Mouse (Mus musculus): ENCODE results near the gene Tapt1. TPM values are rescaled to one million over a fixed set of nuclear protein-coding genes. Genes with fewer than 3 reads are reported as not detected.

Gene Tapt1
- total and polyA plus RNA-seq, 3 experiments: 20.1 to 58.3 (median 52.8) TPM

GRCm38 (mm10) chr5:44250211-44250955 lies 24.0 kb upstream of the Tapt1 start:
- H3K4me3 ChIP-seq (ENCODE audit: low read depth, low read length): no peak overlapping the region
- H3K27me3 ChIP-seq (ENCODE audit: insufficient read depth, low read length): peaks cover 12% of the 10 kb centered on the region
- peaks cover 6% of the 10 kb centered on the region for H3K4me1 ChIP-seq (ENCODE audit: insufficient read depth, low read depth, low read length)
- no peak for DNase-seq (ENCODE audit: low spot score)
- ATAC-seq (ENCODE audit: extremely low read depth, insufficient number of reproducible peaks, low FRiP score, poor library complexity, severe bottlenecking): no peak
- TF ChIP-seq GATA2 (IDR thresholded peaks at IDR 0.05; ENCODE audit: borderline replicate concordance, low read depth, low read length) (no peak), CTCF (IDR thresholded peaks at IDR 0.05; ENCODE audit: low read depth, low read length) (no peak), POLR2AphosphoS5 (IDR thresholded peaks at IDR 0.05; ENCODE audit: insufficient replicate concordance, low read depth, low read length) (no peak), GATA1 (IDR thresholded peaks at IDR 0.05; ENCODE audit: borderline replicate concordance, low read length) (no peak), TAL1 (conservative IDR thresholded peaks at IDR 0.05; ENCODE audit: low read depth, low read length) (no peak)
- no peaks in the 10 kb centered on the region for H3K9me3 ChIP-seq (replicated peaks)
- no peaks in the 10 kb centered on the region for H3K36me3 ChIP-seq (replicated peaks)

GRCm38 (mm10) chr5:44249363-44249762 lies 22.9 kb upstream of the Tapt1 start:
- DNase-seq (ENCODE audit: low spot score): no peak
- peaks cover 6% of the 10 kb centered on the region for H3K4me1 ChIP-seq (ENCODE audit: insufficient read depth, low read depth, low read length)
- TF ChIP-seq CTCF (IDR thresholded peaks at IDR 0.05; ENCODE audit: low read depth, low read length) (no peak), GATA2 (IDR thresholded peaks at IDR 0.05; ENCODE audit: borderline replicate concordance, low read depth, low read length) (no peak), TAL1 (conservative IDR thresholded peaks at IDR 0.05; ENCODE audit: low read depth, low read length) (no peak), POLR2AphosphoS5 (IDR thresholded peaks at IDR 0.05; ENCODE audit: insufficient replicate concordance, low read depth, low read length) (no peak), GATA1 (IDR thresholded peaks at IDR 0.05; ENCODE audit: borderline replicate concordance, low read length) (no peak)
- H3K4me3 ChIP-seq (ENCODE audit: low read depth, low read length): no peak overlapping the region
- no peaks in the 10 kb centered on the region for H3K9me3 ChIP-seq (replicated peaks)
- H3K36me3 ChIP-seq (replicated peaks): no peaks in the 10 kb centered on the region
- H3K27me3 ChIP-seq (ENCODE audit: insufficient read depth, low read length): peaks cover 16% of the 10 kb centered on the region
- ATAC-seq (ENCODE audit: extremely low read depth, insufficient number of reproducible peaks, low FRiP score, poor library complexity, severe bottlenecking): no peak

- Histone ChIP-seq H3K9me3 (replicated peaks) (no peaks in the 10 kb centered on the region), H3K27me3 (ENCODE audit: insufficient read depth, low read length) (peaks cover 18% of the 10 kb centered on the region), H3K4me3 (ENCODE audit: low read depth, low read length) (no peak overlapping the region), H3K36me3 (replicated peaks) (no peaks in the 10 kb centered on the region), H3K4me1 (ENCODE audit: insufficient read depth, low read depth, low read length) (no peaks in the 10 kb centered on the region)
- DNase-seq (ENCODE audit: low spot score) (no peak), ATAC-seq (ENCODE audit: extremely low read depth, insufficient number of reproducible peaks, low FRiP score, poor library complexity, severe bottlenecking) (no peak)
- TF ChIP-seq GATA1 (IDR thresholded peaks at IDR 0.05; ENCODE audit: borderline replicate concordance, low read length): no peak
- no peak for TF ChIP-seq TAL1 (conservative IDR thresholded peaks at IDR 0.05; ENCODE audit: low read depth, low read length)
- no peak for TF ChIP-seq GATA2 (IDR thresholded peaks at IDR 0.05; ENCODE audit: borderline replicate concordance, low read depth, low read length)
- no peak for TF ChIP-seq POLR2AphosphoS5 (IDR thresholded peaks at IDR 0.05; ENCODE audit: insufficient replicate concordance, low read depth, low read length)
- no peak for TF ChIP-seq CTCF (IDR thresholded peaks at IDR 0.05; ENCODE audit: low read depth, low read length)
Observed at GRCm38 (mm10) chr5:44246493-44247217, 20.2 kb upstream of the Tapt1 start.

- no peak for DNase-seq (ENCODE audit: low spot score)
- TF ChIP-seq POLR2AphosphoS5 (IDR thresholded peaks at IDR 0.05; ENCODE audit: insufficient replicate concordance, low read depth, low read length) (no peak), GATA1 (IDR thresholded peaks at IDR 0.05; ENCODE audit: borderline replicate concordance, low read length) (no peak), GATA2 (IDR thresholded peaks at IDR 0.05; ENCODE audit: borderline replicate concordance, low read depth, low read length) (no peak), TAL1 (conservative IDR thresholded peaks at IDR 0.05; ENCODE audit: low read depth, low read length) (no peak), CTCF (IDR thresholded peaks at IDR 0.05; ENCODE audit: low read depth, low read length) (no peak)
- Histone ChIP-seq H3K27me3 (ENCODE audit: insufficient read depth, low read length) (peaks cover 17% of the 10 kb centered on the region), H3K36me3 (replicated peaks) (no peaks in the 10 kb centered on the region), H3K9me3 (replicated peaks) (no peaks in the 10 kb centered on the region), H3K4me1 (ENCODE audit: insufficient read depth, low read depth, low read length) (no peaks in the 10 kb centered on the region), H3K4me3 (ENCODE audit: low read depth, low read length) (no peak overlapping the region)
- no peak for ATAC-seq (ENCODE audit: extremely low read depth, insufficient number of reproducible peaks, low FRiP score, poor library complexity, severe bottlenecking)
Observed at GRCm38 (mm10) chr5:44244894-44245423, 18.5 kb upstream of the Tapt1 start.

GRCm38 (mm10) chr5:44242828-44243227 lies 16.4 kb upstream of the Tapt1 start:
- Histone ChIP-seq H3K4me1 (ENCODE audit: insufficient read depth, low read depth, low read length) (peaks cover 13% of the 10 kb centered on the region), H3K27me3 (ENCODE audit: insufficient read depth, low read length) (peaks cover 16% of the 10 kb centered on the region), H3K36me3 (replicated peaks) (no peaks in the 10 kb centered on the region), H3K4me3 (ENCODE audit: low read depth, low read length) (no peak overlapping the region), H3K9me3 (replicated peaks) (no peaks in the 10 kb centered on the region)
- DNase-seq (ENCODE audit: low spot score): no peak
- no peak for ATAC-seq (ENCODE audit: extremely low read depth, insufficient number of reproducible peaks, low FRiP score, poor library complexity, severe bottlenecking)
- TF ChIP-seq POLR2AphosphoS5 (IDR thresholded peaks at IDR 0.05; ENCODE audit: insufficient replicate concordance, low read depth, low read length) (no peak), GATA2 (IDR thresholded peaks at IDR 0.05; ENCODE audit: borderline replicate concordance, low read depth, low read length) (no peak), CTCF (IDR thresholded peaks at IDR 0.05; ENCODE audit: low read depth, low read length) (no peak), TAL1 (conservative IDR thresholded peaks at IDR 0.05; ENCODE audit: low read depth, low read length) (no peak), GATA1 (IDR thresholded peaks at IDR 0.05; ENCODE audit: borderline replicate concordance, low read length) (no peak)

- Histone ChIP-seq H3K36me3 (replicated peaks) (no peaks in the 10 kb centered on the region), H3K4me3 (ENCODE audit: low read depth, low read length) (no peak overlapping the region), H3K4me1 (ENCODE audit: insufficient read depth, low read depth, low read length) (peaks cover 13% of the 10 kb centered on the region), H3K9me3 (replicated peaks) (no peaks in the 10 kb centered on the region), H3K27me3 (ENCODE audit: insufficient read depth, low read length) (peaks cover 12% of the 10 kb centered on the region)
- DNase-seq (ENCODE audit: low spot score) (no peak), ATAC-seq (ENCODE audit: extremely low read depth, insufficient number of reproducible peaks, low FRiP score, poor library complexity, severe bottlenecking) (no peak)
- TF ChIP-seq GATA1 (IDR thresholded peaks at IDR 0.05; ENCODE audit: borderline replicate concordance, low read length) (no peak), TAL1 (conservative IDR thresholded peaks at IDR 0.05; ENCODE audit: low read depth, low read length) (no peak), GATA2 (IDR thresholded peaks at IDR 0.05; ENCODE audit: borderline replicate concordance, low read depth, low read length) (no peak), POLR2AphosphoS5 (IDR thresholded peaks at IDR 0.05; ENCODE audit: insufficient replicate concordance, low read depth, low read length) (no peak), CTCF (IDR thresholded peaks at IDR 0.05; ENCODE audit: low read depth, low read length) (no peak)
Observed at GRCm38 (mm10) chr5:44241726-44242125, 15.3 kb upstream of the Tapt1 start.

Measured in G1E (cell line).